Mouse (Mus musculus) megakaryocyte-erythroid progenitor cell, adult 5-6 weeks (primary cell): ENCODE measurements at regions not wholly inside any gene's neighbourhood (a gene's known extent, or its start where the extent isn't known, plus 50 kb on each side); places are given as distances from the start of the nearest gene placed in this dataset.

Experiments used
- ATAC-seq: replicated peaks from 2 replicates; pipeline ENCODE4 v1.8.0; 2016; ENCODE audit warnings: mild to moderate bottlenecking, inconsistent platforms; ENCODE audit not compliant: severe bottlenecking, poor library complexity, low FRiP score, low TSS enrichment

GRCm38 (mm10) chr15:51502742-51503270, 2381.9 kb upstream of the Gm7489 start:
- no peak for ATAC-seq

GRCm38 (mm10) chr15:51503341-51503740, 2381.4 kb upstream of the Gm7489 start:
- ATAC-seq: no peak

GRCm38 (mm10) chr15:51504016-51504760, 2380.5 kb upstream of the Gm7489 start:
- ATAC-seq: no peak

DNA sequence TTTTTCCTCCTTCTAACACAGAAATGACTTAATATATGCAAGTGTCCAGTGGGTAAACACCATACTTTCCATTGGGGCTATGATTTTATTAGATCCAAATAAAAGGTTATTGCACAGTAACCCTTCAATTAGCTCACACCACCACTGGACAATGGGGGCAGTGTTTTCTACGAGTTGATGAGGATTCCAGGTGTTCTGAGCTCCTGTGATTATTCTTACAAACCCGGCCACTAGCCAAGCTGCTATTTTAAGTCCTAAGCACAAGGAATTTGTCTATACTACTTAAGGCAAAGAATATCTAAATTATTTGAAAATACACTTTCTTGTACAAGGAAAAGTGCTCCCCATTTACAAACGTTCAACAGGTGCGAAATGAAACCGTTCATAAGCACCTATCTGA, 2379.9 kb upstream of the Gm7489 start:
- ATAC-seq: no peak

DNA sequence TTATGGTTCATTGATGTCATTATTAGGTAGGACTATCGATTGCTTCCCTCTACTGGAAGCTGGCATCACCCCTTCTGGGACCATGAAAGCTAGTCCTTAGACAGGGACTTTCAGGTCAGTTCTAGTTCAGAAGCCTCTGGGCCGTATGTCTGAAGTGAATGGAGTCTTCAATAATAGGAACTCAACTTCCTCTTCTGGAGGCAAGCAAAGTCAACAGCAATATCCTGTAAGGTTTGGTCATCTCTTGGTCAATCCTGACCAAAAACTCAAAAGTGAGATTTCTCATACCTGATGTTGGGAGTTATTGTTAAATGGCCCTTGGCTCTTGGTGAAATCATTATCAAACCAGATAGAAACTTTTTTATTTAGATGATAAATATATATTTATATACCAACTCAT, 2377.6 kb upstream of the Gm7489 start:
- ATAC-seq: no peak

DNA sequence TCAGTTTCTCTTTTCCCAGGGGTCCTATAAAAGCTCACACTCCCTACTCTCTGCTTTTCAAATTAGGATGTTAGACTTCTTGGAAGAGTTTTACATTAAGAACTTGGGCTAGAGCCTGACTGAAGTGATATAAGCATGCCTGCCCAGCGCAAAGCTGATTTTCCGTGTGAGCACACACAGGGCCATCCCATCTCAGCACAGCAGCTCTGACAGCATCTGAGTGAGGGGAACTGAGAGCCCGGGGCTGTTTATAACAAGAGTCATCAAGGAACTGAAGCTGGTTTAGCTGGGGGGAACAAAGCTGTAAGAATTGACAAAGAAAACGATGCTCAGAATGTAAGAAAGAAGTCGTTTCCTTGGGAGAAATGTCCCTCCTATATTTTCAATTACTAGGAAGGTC, 2373.4 kb upstream of the Gm7489 start:
- no peak for ATAC-seq

- ATAC-seq: no peak
Observed at GRCm38 (mm10) chr15:51536317-51536716, 2348.4 kb upstream of the Gm7489 start.

GRCm38 (mm10) chr15:51551216-51551775, 2333.4 kb upstream of the Gm7489 start:
- ATAC-seq: no peak

DNA sequence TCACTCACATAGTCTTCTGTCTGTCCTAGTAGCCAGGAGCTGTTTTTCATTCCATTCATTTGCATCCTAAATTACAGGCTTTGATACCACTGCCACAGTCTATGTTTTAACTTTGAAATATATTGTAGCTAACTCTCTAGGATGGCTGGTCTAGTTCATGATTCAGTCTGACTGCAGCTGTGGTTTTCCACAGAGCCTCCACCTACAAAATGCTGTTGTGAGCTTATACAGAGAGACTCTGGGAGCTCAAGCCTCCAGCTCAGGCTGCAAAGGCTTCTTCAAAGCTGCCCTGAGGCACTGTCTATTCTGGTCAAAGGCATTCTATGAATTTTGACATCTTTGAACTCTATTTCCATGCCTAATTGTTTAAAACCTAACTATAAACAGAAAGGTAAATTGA, 2326.5 kb upstream of the Gm7489 start:
- ATAC-seq: no peak

- ATAC-seq: no peak
Observed at GRCm38 (mm10) chr15:51565543-51565942, 2319.2 kb upstream of the Gm7489 start.

DNA sequence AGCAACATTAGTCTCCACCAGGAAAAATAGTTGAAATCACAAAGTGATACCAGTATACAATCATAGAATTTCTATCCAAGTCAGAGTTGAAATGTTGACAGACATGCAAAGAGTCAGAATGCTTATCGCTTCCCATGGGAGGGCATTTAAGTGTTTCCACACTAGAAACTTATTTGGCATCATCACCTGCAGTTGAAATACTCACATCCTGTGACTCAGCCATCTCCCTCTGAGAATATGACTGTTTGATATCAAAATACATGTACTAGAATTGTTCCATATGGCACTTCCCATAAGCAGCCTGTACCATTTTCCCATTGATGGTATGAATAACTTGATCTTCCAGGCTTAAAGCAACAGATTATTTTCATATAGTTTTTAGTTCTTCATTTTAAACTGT, 2314.1 kb upstream of the Gm7489 start:
- ATAC-seq: no peak

- no peak for ATAC-seq
Observed at GRCm38 (mm10) chr15:51574538-51575105, 2310.1 kb upstream of the Gm7489 start.

DNA sequence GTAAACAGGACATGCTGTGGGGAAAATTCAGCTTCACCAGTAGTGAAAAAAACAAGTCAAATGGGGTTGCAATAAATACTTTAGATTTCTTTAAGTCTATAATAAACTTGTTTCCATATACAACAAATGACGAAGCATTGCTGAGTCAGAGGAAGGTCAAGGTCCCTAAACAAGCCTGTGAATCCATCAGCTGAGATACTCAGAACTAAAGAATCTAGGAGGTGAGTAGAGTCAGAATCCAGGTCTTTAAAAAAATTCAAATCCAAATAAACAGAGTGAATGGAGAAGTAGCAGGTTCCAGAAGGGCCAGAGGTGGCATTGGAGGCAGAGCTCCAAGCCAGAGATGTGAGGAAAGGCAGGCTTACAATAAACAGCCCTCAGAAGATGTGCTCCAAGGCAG, 2301.1 kb upstream of the Gm7489 start:
- ATAC-seq: no peak

- ATAC-seq: no peak
Observed at GRCm38 (mm10) chr15:51586146-51586545, 2298.6 kb upstream of the Gm7489 start.

DNA sequence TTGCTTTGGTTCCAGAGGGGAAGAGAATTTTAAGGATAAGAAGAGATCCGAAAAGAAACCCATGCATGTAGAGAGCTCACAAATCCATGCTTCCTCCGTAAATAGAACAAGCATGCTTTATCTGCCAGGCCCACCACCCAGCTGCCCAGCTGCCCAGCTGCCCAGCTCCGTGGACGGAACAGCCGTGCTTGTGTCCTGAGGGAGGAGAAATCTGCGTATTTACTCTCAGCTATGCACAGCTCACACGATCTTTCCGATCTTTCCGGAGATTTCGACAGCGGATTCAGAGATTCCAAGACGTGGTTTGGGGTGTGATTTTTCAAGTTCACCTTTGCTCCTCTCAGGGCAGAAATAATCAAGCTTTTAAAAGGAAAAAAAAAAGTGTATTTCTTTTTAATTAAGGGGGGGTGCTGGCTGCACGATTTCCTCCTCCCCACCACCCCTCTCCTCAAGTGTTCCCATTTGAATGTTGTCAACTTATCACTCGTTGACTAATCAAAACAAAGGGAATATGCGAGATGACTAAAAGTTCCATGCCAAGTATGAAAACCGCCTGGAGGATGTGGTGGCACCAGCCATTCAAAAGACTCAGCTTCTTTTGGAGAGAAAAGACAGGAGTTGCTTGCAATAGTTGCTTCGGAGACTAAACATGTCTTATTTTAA, 2293.2 kb upstream of the Gm7489 start:
- no peak for ATAC-seq

- ATAC-seq: no peak
Observed at GRCm38 (mm10) chr15:51592069-51592435, 2292.7 kb upstream of the Gm7489 start.

GRCm38 (mm10) chr15:51592511-51593498, 2291.9 kb upstream of the Gm7489 start:
- no peak for ATAC-seq

DNA sequence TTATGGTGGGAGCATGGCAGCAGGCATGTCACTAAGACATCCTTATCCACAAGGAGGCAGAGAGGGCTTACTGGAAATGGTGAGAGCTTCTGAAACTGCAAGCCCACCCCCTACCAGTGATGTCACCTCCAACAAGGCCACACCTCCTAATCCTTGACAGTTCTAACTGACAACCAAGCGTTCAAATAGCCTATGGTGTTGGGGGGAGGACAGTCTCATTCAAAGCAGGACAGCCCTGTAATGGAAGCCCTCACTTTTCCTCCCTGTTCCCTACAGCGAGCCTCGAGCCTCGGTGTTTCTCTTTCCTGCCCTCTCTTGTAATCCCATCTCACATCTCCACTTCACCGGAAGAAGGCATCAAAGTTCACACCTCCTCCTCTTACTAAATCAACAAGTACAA, 2290.6 kb upstream of the Gm7489 start:
- ATAC-seq: no peak

DNA sequence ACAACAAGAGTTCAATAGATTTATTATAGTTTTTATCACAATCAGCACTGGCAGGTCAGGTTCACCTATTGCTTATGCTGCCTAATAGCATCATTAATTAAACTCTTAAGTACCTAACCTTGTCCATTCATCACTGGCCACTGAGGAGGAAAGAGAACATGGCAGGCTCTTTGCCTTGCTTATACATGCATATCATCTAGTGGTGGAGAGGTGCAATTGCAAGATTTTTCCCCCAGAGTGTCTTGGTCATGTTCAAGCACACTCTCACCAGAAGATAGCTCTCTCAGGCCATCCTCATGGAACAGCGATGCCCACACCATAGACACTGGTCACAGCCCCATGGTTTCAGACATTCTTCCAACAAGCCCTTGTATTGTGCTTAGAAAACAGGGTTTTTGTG, 2289.1 kb upstream of the Gm7489 start:
- ATAC-seq: no peak
